Mouse (Mus musculus) frontal cortex, adult 2 months (tissue): ENCODE data around the gene Bscl2. TPM values are rescaled to one million over a fixed set of nuclear protein-coding genes. Genes with fewer than 3 reads are reported as not detected.
A peak's percentile ranks its signal among the peaks of the same experiment; 100 is the strongest.
"Not testable (repeated sequence)": the region's sequence is repeated elsewhere in the genome, so short reads cannot be mapped to it uniquely, and the experiment has no call there.

Source experiments
- DNase-seq, 2 experiments: peaks; one replicate each; pipeline ENCODE4 v3.0.0; 2022; ENCODE audit warnings: low spot score in 1 of 2; ENCODE audit errors: extremely low spot score in 1 of 2
- polyA plus RNA-seq: library from polyadenylated mRNA; depleted of rRNA; stranded (reverse); fragments of >200 nt; gene quantifications from 2 replicates; pipeline ENCODE4 v1.2.3, GENCODE M21; 2012

The Bscl2 gene
- polyA plus RNA-seq, 1 experiment, result 122 TPM

- not testable (repeated sequence) for DNase-seq
Measured at GRCm38 (mm10) chr19:8870381-8870780, 33.1 kb downstream of the Bscl2 start.

GRCm38 (mm10) chr19:8870838-8871237 is 33.6 kb downstream of the Bscl2 start:
- DNase-seq, result no peak

GRCm38 (mm10) chr19:8871267-8872186 is 34.3 kb downstream of the Bscl2 start, which contains the start of gene Ubxn1:
TSS of gene Ubxn1 (plus strand) at chr19:8871496.
- DNase-seq, result peak; percentile 97 to 99

GRCm38 (mm10) chr19:8872266-8872840 is 35.1 kb downstream of the Bscl2 start:
- DNase-seq, result no peak

- no peak for DNase-seq
Measured at GRCm38 (mm10) chr19:8875031-8875430, 37.8 kb downstream of the Bscl2 start.

GRCm38 (mm10) chr19:8880311-8881033 is 43.2 kb downstream of the Bscl2 start, which contains the start of gene Uqcc3:
TSS of gene Uqcc3 (minus strand) at chr19:8880923.
- peak; percentile 88 to 93 for DNase-seq

- no peak for DNase-seq
Measured at GRCm38 (mm10) chr19:8881034-8881392, 43.7 kb downstream of the Bscl2 start.

GRCm38 (mm10) chr19:8883616-8884015 is 46.3 kb downstream of the Bscl2 start, which contains the start of the genes Lbhd1 and Gm49403:
TSS of gene Lbhd1 (plus strand) at chr19:8883732.
TSS of gene Gm49403 (plus strand) at chr19:8883930.
- no peak for DNase-seq

- DNase-seq, result no peak
Measured at GRCm38 (mm10) chr19:8886916-8887584, 49.8 kb downstream of the Bscl2 start.

GRCm38 (mm10) chr19:8887585-8888463 is 50.6 kb downstream of the Bscl2 start:
- no peak for DNase-seq

- peak; percentile 88 to 96 for DNase-seq
Measured at GRCm38 (mm10) chr19:8888511-8889385, 51.5 kb downstream of the Bscl2 start, which contains the start of the genes 1810009A15Rik and Gm49416. TSS of gene 1810009A15Rik (plus strand) at chr19:8888853. TSS of gene Gm49416 (plus strand) at chr19:8888926.

- DNase-seq, result peak; percentile 69 to 92
Measured at GRCm38 (mm10) chr19:8892829-8893766, 55.8 kb downstream of the Bscl2 start, which contains the start of gene Ints5. TSS of gene Ints5 (plus strand) at chr19:8893005.

- DNase-seq, result no peak
Measured at GRCm38 (mm10) chr19:8895397-8895960, 58.2 kb downstream of the Bscl2 start.

GRCm38 (mm10) chr19:8896231-8896630 is 59.0 kb downstream of the Bscl2 start:
- not testable (repeated sequence) for DNase-seq

- not testable (repeated sequence) for DNase-seq
Measured at GRCm38 (mm10) chr19:8897211-8897864, 60.1 kb downstream of the Bscl2 start.

GRCm38 (mm10) chr19:8897865-8898495 is 60.7 kb downstream of the Bscl2 start, which contains the start of gene Ganab:
TSS of gene Ganab (plus strand) at chr19:8898071.
- DNase-seq, result peak; percentile 95 to 97
